Mouse (Mus musculus) embryonic facial prominence, embryonic 14.5 days (tissue): Measurements from ENCODE around the gene Afg3l1. TPM values are rescaled to one million over a fixed set of nuclear protein-coding genes. Genes with fewer than 3 reads are reported as not detected.

Experiments
- ATAC-seq: fragments of 200-750 bp; cut with Nextera tagmentation; 2 replicates; pipeline ENCODE4 v1.8.0; 2017; ENCODE audit warnings: low read depth, moderate number of reproducible peaks, moderate TSS enrichment
- DNase-seq: peaks from one replicate; pipeline ENCODE4 v3.0.0-alpha.2; 2015; ENCODE audit warnings: low spot score
- H3K27ac ChIP-seq: fragments of 300-500 bp; sonication (generic); replicated peaks from 2 replicates; pipeline ENCODE4 v1.5.1; 2014; ENCODE audit warnings: low read depth, mild to moderate bottlenecking, low read length, moderate library complexity
- H3K27me3 ChIP-seq: fragments of 300-500 bp; sonication (generic); replicated peaks from 2 replicates; pipeline ENCODE4 v1.6.1; 2014; ENCODE audit warnings: low read length; ENCODE audit not compliant: control insufficient read depth, insufficient read depth
- H3K36me3 ChIP-seq: fragments of 300-500 bp; sonication (generic); 2 replicates; pipeline ENCODE4 v1.6.1; 2014; ENCODE audit warnings: low read length, mixed read lengths; ENCODE audit not compliant: control insufficient read depth, insufficient read depth
- H3K4me1 ChIP-seq: fragments of 300-500 bp; sonication (generic); 2 replicates; pipeline ENCODE4 v1.6.1; 2014; ENCODE audit warnings: antibody characterized with exemption, low read length; ENCODE audit not compliant: control insufficient read depth, insufficient read depth
- H3K4me2 ChIP-seq: fragments of 300-500 bp; sonication (generic); 2 replicates; pipeline ENCODE4 v1.6.1; 2014; ENCODE audit warnings: low read depth, mild to moderate bottlenecking, low read length, moderate library complexity, mixed read lengths
- H3K4me3 ChIP-seq: fragments of 300-500 bp; sonication (generic); 2 replicates; pipeline ENCODE4 v1.5.1; 2014; ENCODE audit warnings: low read depth, mild to moderate bottlenecking, low read length
- H3K9ac ChIP-seq: fragments of 300-500 bp; sonication (generic); 2 replicates; pipeline ENCODE4 v1.6.1; 2014; ENCODE audit warnings: low read depth, mild to moderate bottlenecking, low read length, moderate library complexity, mixed read lengths
- H3K9me3 ChIP-seq: fragments of 300-500 bp; sonication (generic); 2 replicates; pipeline ENCODE4 v1.6.1; 2016; ENCODE audit warnings: low read length; ENCODE audit not compliant: control insufficient read depth
- WGBS: fragments of 180-500 bp; shearing (Covaris S2); extraction: QIAGEN DNeasy Blood & Tissue Kit; methylation state at CpG from one replicate; pipeline ENCODE4 v1.1.7; 2014; 5-methylcytosine and 5-hydroxymethylcytosine counted together
- polyA plus RNA-seq: library from polyadenylated mRNA; unstranded; fragments of >200 nt; fragmentation: Nextera tagmentation; extraction: Ambion mirVana; gene quantifications from 2 replicates; pipeline ENCODE4 v1.2.1, GENCODE M21; 2014

Afg3l1 gene
- polyA plus RNA-seq, 1 experiment from 2014 or later: 33.5 TPM

- DNase-seq (no peak), ATAC-seq (no peak)
- Histone ChIP-seq H3K9me3 (no peaks in the 10 kb centered on the region), H3K9ac (no peak overlapping the region), H3K36me3 (peaks cover 95% of the 10 kb centered on the region), H3K27me3 (no peaks in the 10 kb centered on the region), H3K4me3 (no peak overlapping the region), H3K27ac (no peak overlapping the region), H3K4me2 (no peak overlapping the region), H3K4me1 (no peaks in the 10 kb centered on the region)
- WGBS: 99% methylated on average over 6 of the region's 6 CpGs
These were observed 26.2 kb downstream of the Afg3l1 start for GRCm38 (mm10) chr8:123503801-123504467.

- H3K4me3 ChIP-seq: no peak overlapping the region
- H3K4me2 ChIP-seq: no peak overlapping the region
- ATAC-seq (no peak), DNase-seq (no peak)
- H3K9me3 ChIP-seq: no peaks in the 10 kb centered on the region
- H3K36me3 ChIP-seq: peaks cover 95% of the 10 kb centered on the region
- H3K27me3 ChIP-seq: no peaks in the 10 kb centered on the region
- no peaks in the 10 kb centered on the region for H3K4me1 ChIP-seq
- 89% methylated on average over 9 of the region's 9 CpGs for WGBS
- no peak overlapping the region for H3K27ac ChIP-seq
- H3K9ac ChIP-seq: no peak overlapping the region
These were observed 27.0 kb downstream of the Afg3l1 start for GRCm38 (mm10) chr8:123504591-123505195.

DNA sequence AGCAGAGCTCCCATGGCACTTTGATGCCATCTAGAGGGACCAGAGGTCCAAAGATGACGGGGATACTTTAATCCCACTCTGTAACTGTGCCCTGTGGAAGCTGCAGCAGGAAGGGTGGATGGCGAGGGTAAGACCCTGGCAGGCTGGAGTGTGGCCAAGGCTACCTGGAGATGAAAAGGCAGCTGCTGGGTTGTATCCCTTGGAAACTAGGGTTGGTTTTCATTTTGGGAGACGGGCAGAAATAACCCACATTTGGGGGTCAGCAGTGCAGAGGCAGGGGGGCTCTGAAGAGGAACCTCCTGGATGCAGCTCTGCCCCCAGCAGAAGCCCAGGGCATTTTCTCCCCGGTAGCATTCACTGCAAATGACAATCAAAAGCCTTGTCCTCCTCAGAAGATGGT lies 27.6 kb downstream of the Afg3l1 start:
- DNase-seq (no peak), ATAC-seq (no peak)
- Histone ChIP-seq H3K27ac (no peak overlapping the region), H3K36me3 (peaks cover 89% of the 10 kb centered on the region), H3K27me3 (no peaks in the 10 kb centered on the region), H3K9ac (no peak overlapping the region), H3K9me3 (no peaks in the 10 kb centered on the region), H3K4me1 (no peaks in the 10 kb centered on the region), H3K4me2 (no peak overlapping the region), H3K4me3 (no peak overlapping the region)
- 70% methylated on average over 4 of the region's 4 CpGs for WGBS

- no peaks in the 10 kb centered on the region for H3K4me1 ChIP-seq
- peaks cover 85% of the 10 kb centered on the region for H3K36me3 ChIP-seq
- no peaks in the 10 kb centered on the region for H3K27me3 ChIP-seq
- no peak overlapping the region for H3K27ac ChIP-seq
- WGBS: 80% methylated on average over 9 of the region's 9 CpGs
- H3K4me3 ChIP-seq: no peak overlapping the region
- H3K9ac ChIP-seq: no peak overlapping the region
- ATAC-seq: no peak
- no peak overlapping the region for H3K4me2 ChIP-seq
- no peaks in the 10 kb centered on the region for H3K9me3 ChIP-seq
- no peak for DNase-seq
These were observed 28.0 kb downstream of the Afg3l1 start for GRCm38 (mm10) chr8:123505695-123506094.

DNA sequence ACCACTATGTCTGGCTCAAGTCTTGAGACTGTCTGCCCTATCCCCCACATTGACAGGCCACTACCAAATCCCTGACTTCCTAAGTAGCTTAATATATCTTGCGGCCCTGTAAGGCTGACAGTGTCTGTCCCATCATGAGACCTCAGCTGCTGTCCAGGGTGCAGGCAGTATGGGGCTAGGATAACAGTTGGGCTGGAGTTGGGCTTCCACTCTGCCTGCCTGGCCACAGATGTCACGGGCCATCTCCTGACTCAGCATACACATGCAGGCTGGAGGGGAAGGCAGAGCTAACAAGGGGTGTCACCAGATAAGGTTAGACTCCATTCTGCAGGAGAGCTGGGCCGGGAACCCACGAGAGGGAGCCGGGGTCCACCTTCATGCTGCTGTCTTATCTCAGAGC lies 29.4 kb downstream of the Afg3l1 start:
- peaks cover 71% of the 10 kb centered on the region for H3K36me3 ChIP-seq
- H3K4me2 ChIP-seq: no peak overlapping the region
- ATAC-seq (no peak), DNase-seq (no peak)
- no peak overlapping the region for H3K27ac ChIP-seq
- H3K27me3 ChIP-seq: no peaks in the 10 kb centered on the region
- H3K9me3 ChIP-seq: no peaks in the 10 kb centered on the region
- 82% methylated on average over 5 of the region's 5 CpGs for WGBS
- no peak overlapping the region for H3K4me3 ChIP-seq
- no peak overlapping the region for H3K9ac ChIP-seq
- no peaks in the 10 kb centered on the region for H3K4me1 ChIP-seq

DNA sequence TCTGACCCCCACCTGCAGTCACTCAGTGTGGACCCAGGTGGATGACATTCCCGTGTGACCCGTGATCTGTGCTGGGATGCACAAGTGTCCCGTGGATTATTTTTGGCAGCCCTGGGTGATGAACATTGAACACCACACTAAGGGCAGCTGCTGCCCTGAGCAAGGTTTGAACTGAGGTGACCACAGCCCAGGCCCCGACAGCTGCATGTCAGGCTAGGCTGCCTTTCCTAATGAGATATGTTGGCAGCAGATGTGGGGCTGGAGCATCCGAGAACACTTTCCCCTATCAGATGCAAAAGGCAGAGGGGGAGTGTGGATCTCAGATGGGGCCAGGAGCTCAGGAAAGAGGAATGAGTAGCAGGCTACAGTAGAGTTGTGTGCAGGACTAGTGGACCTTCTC lies 33.1 kb downstream of the Afg3l1 start:
- no peak for ATAC-seq
- Histone ChIP-seq H3K27me3 (peaks cover 13% of the 10 kb centered on the region), H3K4me2 (no peak overlapping the region), H3K36me3 (peaks cover 34% of the 10 kb centered on the region), H3K4me3 (no peak overlapping the region), H3K9me3 (no peaks in the 10 kb centered on the region), H3K9ac (no peak overlapping the region), H3K27ac (no peak overlapping the region), H3K4me1 (peaks cover 11% of the 10 kb centered on the region; the same call in 1 of the 2 replicates)
- DNase-seq: peak; percentile 24
- 67% methylated on average over 5 of the region's 5 CpGs for WGBS

DNA sequence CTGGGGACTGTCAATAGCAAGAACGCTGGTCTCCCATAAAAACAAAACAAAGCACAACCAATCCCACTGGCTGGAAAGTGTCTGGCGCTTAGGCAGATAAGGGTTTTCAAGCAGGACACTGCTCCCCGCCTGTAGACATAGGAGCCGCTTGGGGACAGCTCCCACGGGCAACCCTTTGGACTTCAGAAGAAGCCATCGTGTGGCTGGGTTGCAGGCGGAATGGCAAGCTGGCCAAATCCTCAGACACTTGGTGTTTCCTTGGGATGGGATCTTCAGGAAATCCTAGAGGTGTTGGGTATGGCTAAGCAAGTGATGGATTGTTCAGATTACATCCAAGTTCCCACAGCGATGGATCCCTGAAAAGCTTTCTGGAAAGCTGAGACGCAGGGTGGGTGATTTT lies 36.4 kb downstream of the Afg3l1 start:
- H3K9me3 ChIP-seq: no peaks in the 10 kb centered on the region
- peaks cover 6% of the 10 kb centered on the region; the same call in 1 of the 2 replicates for H3K36me3 ChIP-seq
- peaks cover 19% of the 10 kb centered on the region for H3K27me3 ChIP-seq
- WGBS: 4% methylated on average over 9 of the region's 9 CpGs
- peak overlapping the region; percentile 64 for H3K4me3 ChIP-seq
- ATAC-seq: no peak
- H3K9ac ChIP-seq: peak overlapping the region; percentile 66
- peaks cover 16% of the 10 kb centered on the region for H3K4me1 ChIP-seq
- no peak for DNase-seq
- no peak overlapping the region for H3K27ac ChIP-seq
- H3K4me2 ChIP-seq: peak overlapping the region; percentile 93

GRCm38 (mm10) chr8:123514781-123515539 lies 37.3 kb downstream of the Afg3l1 start, which contains the start of gene Dbndd1:
Dbndd1 (minus strand) TSS chr8:123515463.
- H3K4me3 ChIP-seq: peak within 1 kb of the TSS; percentile 64
- H3K9ac ChIP-seq: peak within 1 kb of the TSS; percentile 66
- H3K9me3 ChIP-seq: no peaks in the 10 kb centered on the region
- DNase-seq (peak; percentile 65), ATAC-seq (peak; percentile 59)
- no peaks in the 10 kb centered on the region; the same call in 1 of the 2 replicates for H3K36me3 ChIP-seq
- H3K27me3 ChIP-seq: peaks cover 19% of the 10 kb centered on the region
- peaks cover 22% of the 10 kb centered on the region for H3K4me1 ChIP-seq
- WGBS: under 1% methylated on average over 32 of the region's 63 CpGs
- H3K27ac ChIP-seq: 0 out of 2 replicates have a peak within 1 kb of the TSS, but pooled peaks have one; percentile 21
- H3K4me2 ChIP-seq: peak within 1 kb of the TSS; percentile 93
